Mouse (Mus musculus) forebrain, embryonic 13.5 days (tissue): ENCODE measurements at regions not wholly inside any gene's neighbourhood (a gene's known extent, or its start where the extent isn't known, plus 50 kb on each side); places are given as distances from the start of the nearest gene placed in this dataset.

Experiments used
- ATAC-seq: fragments of 200-750 bp; cut with Nextera tagmentation; 2 replicates; pipeline ENCODE4 v1.8.0; 2017
- H3K27ac ChIP-seq: fragments of 300-500 bp; sonication (generic); 2 replicates; pipeline ENCODE4 v1.5.1; 2015; ENCODE audit warnings: inconsistent platforms, mild to moderate bottlenecking, moderate library complexity
- H3K27me3 ChIP-seq: fragments of 300-500 bp; sonication (generic); 2 replicates; pipeline ENCODE4 v1.6.1; 2015; ENCODE audit warnings: mild to moderate bottlenecking, inconsistent platforms
- H3K36me3 ChIP-seq: fragments of 300-500 bp; sonication (generic); 2 replicates; pipeline ENCODE4 v1.6.1; 2015; ENCODE audit warnings: mild to moderate bottlenecking, inconsistent platforms; ENCODE audit not compliant: poor library complexity, severe bottlenecking
- H3K4me1 ChIP-seq: fragments of 300-500 bp; sonication (generic); 2 replicates; pipeline ENCODE4 v1.6.1; 2015; ENCODE audit warnings: inconsistent platforms
- H3K4me2 ChIP-seq: fragments of 300-500 bp; sonication (generic); 2 replicates; pipeline ENCODE4 v1.6.1; 2015; ENCODE audit warnings: inconsistent platforms, mild to moderate bottlenecking, moderate library complexity
- H3K4me3 ChIP-seq: fragments of 300-500 bp; sonication (generic); 2 replicates; pipeline ENCODE4 v1.5.1; 2015; ENCODE audit warnings: mild to moderate bottlenecking, inconsistent platforms
- H3K9ac ChIP-seq: fragments of 300-500 bp; sonication (generic); 2 replicates; pipeline ENCODE4 v1.6.1; 2015; ENCODE audit warnings: mild to moderate bottlenecking, inconsistent platforms
- H3K9me3 ChIP-seq: fragments of 300-500 bp; sonication (generic); replicated peaks from 2 replicates; pipeline ENCODE4 v1.6.1; 2016; ENCODE audit warnings: inconsistent platforms
- WGBS: fragments of 180-500 bp; shearing (Covaris S2); methylation state at CpG from one replicate; pipeline ENCODE4 v1.1.7; 2015; 5-methylcytosine and 5-hydroxymethylcytosine counted together

- ATAC-seq, result no peak
Measured at GRCm38 (mm10) chr8:65443266-65443665, 174.4 kb upstream of the March1 start.

GRCm38 (mm10) chr8:65420870-65421269 lies 196.8 kb upstream of the March1 start:
- Histone ChIP-seq H3K4me2 (no peak overlapping the region), H3K27ac (no peak overlapping the region), H3K4me3 (no peak overlapping the region), H3K36me3 (no peaks in the 10 kb centered on the region), H3K4me1 (no peaks in the 10 kb centered on the region), H3K9ac (no peak overlapping the region), H3K9me3 (no peaks in the 10 kb centered on the region), H3K27me3 (no peaks in the 10 kb centered on the region)
- ATAC-seq, result no peak
- WGBS, result 84% methylated on average over 6 of the region's 6 CpGs

More at GRCm38 (mm10) chr8:65443266-65443665, 174.4 kb upstream of the March1 start:
- Histone ChIP-seq H3K9ac (no peak overlapping the region), H3K4me1 (no peaks in the 10 kb centered on the region), H3K4me2 (no peak overlapping the region), H3K36me3 (no peaks in the 10 kb centered on the region), H3K27ac (no peak overlapping the region), H3K4me3 (no peak overlapping the region), H3K27me3 (no peaks in the 10 kb centered on the region), H3K9me3 (no peaks in the 10 kb centered on the region)
- 92% methylated on average over 3 of the region's 3 CpGs for WGBS

GRCm38 (mm10) chr8:65417897-65418296 lies 199.8 kb upstream of the March1 start:
- no peaks in the 10 kb centered on the region for H3K4me1 ChIP-seq
- H3K4me3 ChIP-seq, result no peak overlapping the region
- H3K9me3 ChIP-seq, result no peaks in the 10 kb centered on the region
- no peaks in the 10 kb centered on the region for H3K27me3 ChIP-seq
- H3K4me2 ChIP-seq, result no peak overlapping the region
- no peak for ATAC-seq
- H3K36me3 ChIP-seq, result no peaks in the 10 kb centered on the region
- no peak overlapping the region for H3K27ac ChIP-seq
- WGBS, result 91% methylated on average over 2 of the region's 2 CpGs
- no peak overlapping the region for H3K9ac ChIP-seq

DNA sequence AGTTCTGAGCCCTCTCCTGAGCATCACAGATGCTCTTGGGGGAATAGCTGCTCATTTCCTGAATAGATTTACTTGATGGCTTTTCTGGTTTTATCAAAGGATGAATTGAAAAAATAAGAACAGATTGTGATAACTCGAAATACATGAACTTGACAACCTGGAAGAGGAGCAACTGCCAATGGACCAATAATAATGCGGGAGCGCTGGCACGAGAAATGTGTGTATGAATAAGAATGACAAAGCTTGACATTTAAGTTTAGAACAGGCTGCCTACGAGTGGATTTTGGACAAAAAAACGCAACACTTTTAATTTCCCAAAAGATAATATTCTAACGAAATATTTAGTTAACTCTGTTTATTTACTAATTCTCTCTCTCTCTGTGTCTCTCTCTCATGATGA lies 203.5 kb upstream of the March1 start:
- 89% methylated on average over 7 of the region's 7 CpGs for WGBS

GRCm38 (mm10) chr8:65412291-65412690 lies 205.4 kb upstream of the March1 start:
- Histone ChIP-seq H3K4me1 (no peaks in the 10 kb centered on the region), H3K27ac (no peak overlapping the region), H3K36me3 (no peaks in the 10 kb centered on the region), H3K4me2 (no peak overlapping the region), H3K9ac (no peak overlapping the region), H3K9me3 (no peaks in the 10 kb centered on the region), H3K27me3 (no peaks in the 10 kb centered on the region), H3K4me3 (no peak overlapping the region)
- no peak for ATAC-seq
- WGBS, result 80% methylated on average over 2 of the region's 2 CpGs

More for the DNA sequence above, 203.5 kb upstream of the March1 start:
- Histone ChIP-seq H3K36me3 (no peaks in the 10 kb centered on the region), H3K27me3 (no peaks in the 10 kb centered on the region), H3K9me3 (no peaks in the 10 kb centered on the region), H3K4me1 (no peaks in the 10 kb centered on the region), H3K4me2 (no peak overlapping the region), H3K27ac (no peak overlapping the region), H3K4me3 (no peak overlapping the region), H3K9ac (no peak overlapping the region)
- ATAC-seq, result no peak

DNA sequence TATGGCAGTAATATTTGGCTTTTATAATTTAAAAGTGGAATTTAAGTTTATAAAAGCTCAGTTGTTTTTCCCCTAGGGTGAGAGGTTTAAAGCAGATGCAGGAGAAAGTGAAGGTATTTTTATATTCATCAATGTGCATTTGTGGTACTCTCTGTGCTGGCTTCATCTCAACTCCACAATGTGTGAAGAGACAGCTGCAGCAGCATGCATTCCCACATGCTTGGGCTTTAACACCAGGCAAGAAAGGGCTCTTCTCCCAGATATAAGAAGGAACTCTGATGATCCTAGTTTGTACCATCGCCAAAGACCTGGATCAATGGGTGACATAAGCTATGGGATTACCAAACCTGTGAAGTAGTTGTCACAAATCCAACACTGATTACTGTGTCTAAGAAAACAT lies 221.9 kb upstream of the March1 start:
- 74% methylated on average over 1 of the region's 1 CpGs for WGBS
- Histone ChIP-seq H3K4me1 (no peaks in the 10 kb centered on the region), H3K36me3 (no peaks in the 10 kb centered on the region), H3K9me3 (no peaks in the 10 kb centered on the region), H3K4me3 (no peak overlapping the region), H3K9ac (no peak overlapping the region), H3K27ac (no peak overlapping the region), H3K27me3 (no peaks in the 10 kb centered on the region), H3K4me2 (no peak overlapping the region)
- no peak for ATAC-seq

GRCm38 (mm10) chr8:65355990-65356389 lies 226.6 kb upstream of the BC030870 start:
- H3K4me2 ChIP-seq, result no peak overlapping the region
- no peaks in the 10 kb centered on the region for H3K9me3 ChIP-seq
- H3K27ac ChIP-seq, result no peak overlapping the region
- no peak overlapping the region for H3K4me3 ChIP-seq
- H3K27me3 ChIP-seq, result no peaks in the 10 kb centered on the region
- no peak for ATAC-seq
- H3K4me1 ChIP-seq, result no peaks in the 10 kb centered on the region
- H3K36me3 ChIP-seq, result no peaks in the 10 kb centered on the region
- 74% methylated on average over 2 of the region's 2 CpGs for WGBS
- no peak overlapping the region for H3K9ac ChIP-seq

GRCm38 (mm10) chr8:65349396-65349795 lies 220.0 kb upstream of the BC030870 start:
- no peaks in the 10 kb centered on the region for H3K4me1 ChIP-seq
- ATAC-seq, result peak; percentile 48; the same call in 1 of the 2 replicates
- H3K27me3 ChIP-seq, result no peaks in the 10 kb centered on the region
- no peaks in the 10 kb centered on the region for H3K36me3 ChIP-seq
- H3K4me2 ChIP-seq, result no peak overlapping the region
- H3K27ac ChIP-seq, result no peak overlapping the region
- no peak overlapping the region for H3K4me3 ChIP-seq
- H3K9ac ChIP-seq, result no peak overlapping the region
- no peaks in the 10 kb centered on the region for H3K9me3 ChIP-seq
- WGBS, result 50% methylated on average over 2 of the region's 2 CpGs

GRCm38 (mm10) chr8:65331136-65331535 lies 201.8 kb upstream of the BC030870 start:
- WGBS, result 58% methylated on average over 1 of the region's 1 CpGs
- H3K27me3 ChIP-seq, result no peaks in the 10 kb centered on the region
- H3K4me1 ChIP-seq, result no peaks in the 10 kb centered on the region
- H3K4me3 ChIP-seq, result no peak overlapping the region
- peak; percentile 62; the same call in 1 of the 2 replicates for ATAC-seq
- no peak overlapping the region for H3K27ac ChIP-seq
- no peaks in the 10 kb centered on the region for H3K36me3 ChIP-seq
- H3K9ac ChIP-seq, result no peak overlapping the region
- H3K4me2 ChIP-seq, result no peak overlapping the region
- no peaks in the 10 kb centered on the region for H3K9me3 ChIP-seq

DNA sequence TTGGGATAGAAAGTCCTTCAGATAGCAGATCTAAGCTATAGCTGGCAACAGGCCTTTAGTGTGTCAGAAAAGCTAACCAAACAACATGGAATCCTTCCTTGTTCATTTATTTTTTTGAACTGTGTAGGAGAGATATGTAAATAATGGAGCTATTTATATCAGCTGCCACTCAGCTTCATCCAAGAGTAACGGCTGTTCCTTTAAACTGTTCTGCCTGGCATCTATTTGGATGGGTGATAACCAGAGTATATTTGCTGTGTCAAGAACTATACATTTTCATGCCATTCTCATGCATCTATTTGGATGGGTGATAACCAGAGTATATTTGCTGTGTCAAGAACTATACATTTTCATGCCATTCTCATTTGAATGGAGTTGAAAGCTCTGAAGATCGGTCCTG lies 159.3 kb upstream of the BC030870 start:
- ATAC-seq, result peak; percentile 33; the same call in 1 of the 2 replicates
- Histone ChIP-seq H3K4me3 (no peak overlapping the region), H3K36me3 (no peaks in the 10 kb centered on the region), H3K9me3 (no peaks in the 10 kb centered on the region), H3K4me2 (no peak overlapping the region), H3K4me1 (no peaks in the 10 kb centered on the region), H3K27me3 (no peaks in the 10 kb centered on the region), H3K27ac (no peak overlapping the region), H3K9ac (no peak overlapping the region)
- WGBS, result 76% methylated on average over 2 of the region's 2 CpGs

DNA sequence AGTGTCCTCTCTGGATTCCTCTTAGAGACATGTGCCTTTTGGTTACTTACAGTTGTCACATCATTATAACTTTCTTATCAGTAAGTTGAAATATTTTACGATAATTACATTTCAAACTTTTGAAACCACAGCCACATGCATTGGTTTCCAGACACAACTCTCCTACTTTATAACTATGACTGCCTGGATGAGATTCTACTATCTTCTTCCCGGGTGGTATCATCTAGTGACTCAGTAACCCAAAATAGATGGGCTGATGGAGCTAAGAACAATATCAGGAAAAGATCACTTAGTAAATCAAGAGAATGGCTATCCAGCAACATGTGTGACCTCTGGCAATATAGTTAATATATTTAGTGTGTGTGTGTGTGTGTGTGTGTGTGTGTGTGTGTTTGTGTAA lies 151.0 kb upstream of the BC030870 start:
- Histone ChIP-seq H3K9me3 (no peaks in the 10 kb centered on the region), H3K4me1 (no peaks in the 10 kb centered on the region), H3K27ac (no peak overlapping the region), H3K4me3 (no peak overlapping the region), H3K27me3 (no peaks in the 10 kb centered on the region), H3K36me3 (no peaks in the 10 kb centered on the region), H3K4me2 (no peak overlapping the region), H3K9ac (no peak overlapping the region)
- no peak for ATAC-seq
- WGBS, result 97% methylated on average over 2 of the region's 2 CpGs
